Mouse (Mus musculus): ENCODE results near the gene A4gnt. TPM values are rescaled to one million over a fixed set of nuclear protein-coding genes. Genes with fewer than 3 reads are reported as not detected.

A4gnt gene
- 0.93 TPM for polyA plus RNA-seq (2014; fragmentation: Illumina TruSeq; extraction: RNeasy Lipid Tissue Mini Kit (QIAGEN cat#74804); ENCODE audit: low replicate concordance)

GRCm38 (mm10) chr9:99612202-99612601 is at the start of gene A4gnt:
TSS of gene A4gnt (plus strand) at chr9:99612502.

DNA sequence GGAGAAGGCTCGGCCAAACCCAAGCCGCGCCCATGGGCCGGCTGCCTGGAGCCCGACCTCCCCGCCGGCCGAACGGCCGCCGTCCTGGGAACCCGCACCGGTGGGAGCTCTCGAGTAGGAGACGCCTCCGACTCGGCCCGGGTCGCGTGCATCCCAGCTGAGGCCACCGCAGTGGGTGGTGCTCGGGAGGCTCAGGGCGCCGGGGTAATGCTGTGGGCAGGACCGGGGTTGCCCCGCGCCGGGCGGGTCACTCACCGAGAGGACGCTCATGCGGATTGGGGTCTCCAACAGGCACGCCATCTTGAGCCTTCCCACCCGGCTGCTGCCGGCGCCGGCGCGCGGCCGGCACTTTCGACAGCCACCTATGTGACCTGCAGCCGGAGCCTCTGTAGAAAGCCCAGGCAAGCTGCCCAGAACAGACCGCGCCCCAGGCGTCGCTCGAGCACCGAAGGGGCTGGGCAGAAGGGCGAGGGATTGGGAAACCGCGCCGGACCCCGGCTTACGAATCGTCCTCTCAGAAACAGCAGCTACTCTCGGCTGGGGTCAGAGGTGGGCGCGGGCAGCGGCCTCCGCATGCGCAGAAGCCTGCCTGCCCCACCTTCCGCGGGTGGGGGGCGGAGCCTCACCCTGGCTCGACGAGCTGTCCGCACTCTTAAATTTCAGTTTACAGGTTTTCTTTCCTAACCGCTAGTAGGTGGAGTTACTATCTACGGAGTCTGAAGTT is 43.8 kb upstream of the A4gnt start, which contains the start of gene Armc8:
Gene Armc8, minus strand, starts transcription at position 553 of the 724 bp plus-strand sequence.

DNA sequence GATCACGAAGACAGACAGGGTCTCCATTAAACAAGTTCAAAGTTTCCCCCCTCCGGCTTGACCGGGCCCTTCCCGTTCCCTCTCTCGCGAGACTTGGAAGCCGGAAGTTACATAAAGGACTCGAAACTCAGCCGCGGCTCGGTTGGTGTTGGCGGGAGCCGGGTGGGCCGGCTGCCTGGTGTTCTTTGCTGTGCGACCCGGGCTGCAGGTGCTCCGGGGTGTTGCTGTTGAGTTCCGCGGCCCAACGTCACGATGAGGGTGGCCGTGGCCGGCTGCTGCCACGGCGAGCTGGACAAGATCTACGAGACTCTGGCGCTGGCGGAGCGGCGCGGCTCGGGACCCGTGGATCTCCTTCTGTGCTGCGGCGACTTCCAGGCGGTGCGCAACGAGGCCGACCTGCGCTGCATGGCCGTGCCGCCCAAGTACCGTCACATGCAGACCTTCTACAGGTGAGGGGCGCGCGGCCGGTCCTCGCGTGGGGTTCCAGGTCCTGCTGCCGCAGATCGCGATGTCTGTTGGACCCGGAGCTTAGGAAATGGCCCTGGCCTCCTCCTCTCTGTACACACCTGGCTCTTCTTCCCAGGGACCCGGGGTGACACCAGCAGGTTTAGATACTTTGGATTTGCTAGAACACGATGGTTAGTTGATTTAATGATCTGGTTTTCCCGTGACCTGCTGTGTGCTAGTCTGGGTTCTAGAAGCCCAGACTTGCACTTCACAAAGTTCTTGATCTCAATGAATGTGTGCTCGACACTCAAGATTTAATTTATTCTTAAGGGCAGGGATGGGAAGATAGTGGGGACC is 36.4 kb upstream of the A4gnt start, which contains the start of gene Dbr1:
Gene Dbr1, plus strand, starts transcription at position 123 of the 804 bp plus-strand sequence.

DNA sequence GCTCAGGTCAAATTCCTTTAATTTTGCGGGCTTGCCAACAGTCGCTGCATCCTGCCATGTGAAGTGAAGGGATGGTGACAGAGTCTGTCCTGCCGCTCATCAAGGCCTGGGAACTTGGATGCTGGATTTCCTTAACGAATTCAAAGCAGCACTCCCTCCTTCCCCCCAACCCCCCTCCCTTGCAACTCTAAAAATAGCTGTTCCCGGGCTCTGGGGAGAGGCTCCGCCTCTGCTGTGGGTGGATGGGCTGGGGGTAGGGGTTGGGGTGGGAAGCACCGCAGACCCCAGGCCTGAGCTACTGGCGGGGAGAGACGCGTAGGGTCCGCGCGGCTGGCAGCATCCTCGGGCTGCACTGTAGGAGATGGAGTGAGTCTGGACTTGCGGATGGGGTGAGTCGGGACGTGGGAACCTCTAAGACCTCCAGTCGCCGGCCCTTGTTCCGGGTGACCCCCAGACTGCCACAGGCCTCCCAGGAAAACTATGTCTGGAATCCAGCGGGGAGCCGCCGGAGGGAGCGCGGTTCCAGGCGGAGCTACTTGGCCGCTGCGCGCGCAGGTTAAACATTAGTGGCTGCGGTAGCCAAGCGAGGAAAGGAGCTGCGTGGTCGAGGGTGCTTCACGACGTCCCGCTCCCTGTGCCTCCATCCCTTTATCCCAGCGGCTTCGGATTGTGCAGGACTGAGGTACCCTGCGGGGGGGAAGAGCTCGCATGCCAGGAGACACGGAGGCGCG is 17.1 kb downstream of the A4gnt start, which contains the start of gene Dzip1l:
Gene Dzip1l, plus strand, starts transcription at position 216 of the 731 bp plus-strand sequence.

Other genes with a start within 250 kb of the A4gnt start
- gene Mras, start 175.1 kb upstream of the A4gnt start, polyA plus RNA-seq (2014; fragmentation: Illumina TruSeq; extraction: RNeasy Lipid Tissue Mini Kit (QIAGEN cat#74804); ENCODE audit: low replicate concordance), result 1.1 TPM
- gene Nme9, start 161.0 kb upstream of the A4gnt start, polyA plus RNA-seq (2014; fragmentation: Illumina TruSeq; extraction: RNeasy Lipid Tissue Mini Kit (QIAGEN cat#74804); ENCODE audit: low replicate concordance), result not detected
- 48.9 TPM for gene Armc8, start 43.6 kb upstream of the A4gnt start, polyA plus RNA-seq (2014; fragmentation: Illumina TruSeq; extraction: RNeasy Lipid Tissue Mini Kit (QIAGEN cat#74804); ENCODE audit: low replicate concordance)
- 14.8 TPM for gene Dbr1, start 36.7 kb upstream of the A4gnt start, polyA plus RNA-seq (2014; fragmentation: Illumina TruSeq; extraction: RNeasy Lipid Tissue Mini Kit (QIAGEN cat#74804); ENCODE audit: low replicate concordance)
- gene Dzip1l, start 17.0 kb downstream of the A4gnt start, polyA plus RNA-seq (2014; fragmentation: Illumina TruSeq; extraction: RNeasy Lipid Tissue Mini Kit (QIAGEN cat#74804); ENCODE audit: low replicate concordance), result 0.22 TPM
- gene Cldn18, start 104.8 kb downstream of the A4gnt start, polyA plus RNA-seq (2014; fragmentation: Illumina TruSeq; extraction: RNeasy Lipid Tissue Mini Kit (QIAGEN cat#74804); ENCODE audit: low replicate concordance), result not detected

Data from small intestine, adult 10 weeks (tissue).